Mouse (Mus musculus) heart, postnatal 36 days (tissue): Measurements from ENCODE around the gene Prss53. TPM values are rescaled to one million over a fixed set of nuclear protein-coding genes. Genes with fewer than 3 reads are reported as not detected.

Experiments
- DNase-seq, 2 experiments: peaks; one replicate each; pipeline ENCODE4 v3.0.0; 2021 to 2022
- intact Hi-C: fragments of 180-260 bp; cut with DNase I; formaldehyde crosslinking; loops from one replicate; pipeline ENCODE4 v1.15.1; 2025
- total RNA-seq, 2 experiments: library from RNA; stranded (reverse); gene quantifications; 2 replicates each; pipeline ENCODE4 v1.2.3; 2021

The Prss53 gene
- total RNA-seq, 2 experiments from 2014 or later = 0.81 to 1.1 TPM

- intact Hi-C loops = no loop called here
- no peak for DNase-seq
Measured at GRCm38 (mm10) chr7:127837473-127837872, 53.3 kb downstream of the Prss53 start.

Other genes with a start within 250 kb of the Prss53 start
- gene Bcl7c, start 182.0 kb downstream of the Prss53 start, total RNA-seq = 10 to 100 TPM; 34.6 to 35.8 TPM
- 1 to 10 TPM; 7.7 to 9.4 TPM for gene Ctf1, start 178.2 kb downstream of the Prss53 start, total RNA-seq
- not detected for gene Ctf2, start 158.8 kb downstream of the Prss53 start, total RNA-seq
- gene Fbxl19, start 146.4 kb downstream of the Prss53 start, total RNA-seq = 1 to 10 TPM; 3.2 to 3.3 TPM
- gene Orai3, start 121.2 kb downstream of the Prss53 start, total RNA-seq = 10 to 100 TPM; 22.1 to 22.6 TPM
- gene Setd1a, start 114.3 kb downstream of the Prss53 start, total RNA-seq = 10 to 100 TPM; 22.2 to 24.0 TPM
- gene Gm49388, start 105.4 kb downstream of the Prss53 start, total RNA-seq = 1 to 10 TPM; 3.3 to 3.9 TPM
- gene Hsd3b7, start 90.4 kb downstream of the Prss53 start, total RNA-seq = 10 to 100 TPM; 12.6 to 13.1 TPM
- 10 to 100 TPM; 63.2 to 72.7 TPM for gene Stx4a, start 66.7 kb downstream of the Prss53 start, total RNA-seq
- 1 to 10 TPM in 1 of 2 experiments, under 1 TPM in 1; 0.53 to 1.1 TPM for gene Stx1b, start 66.4 kb downstream of the Prss53 start, total RNA-seq
- gene Zfp646, start 14.7 kb downstream of the Prss53 start, total RNA-seq = 10 to 100 TPM; 17.2 to 19.3 TPM
- 1 to 10 TPM; 3.9 to 4.3 TPM for gene Zfp668, start 14.1 kb downstream of the Prss53 start, total RNA-seq
- not detected for gene Gm21974, start 4.5 kb upstream of the Prss53 start, total RNA-seq
- 10 to 100 TPM; 22.1 to 22.6 TPM for gene Vkorc1, start 4.6 kb upstream of the Prss53 start, total RNA-seq
- gene Bckdk, start 13.1 kb upstream of the Prss53 start, total RNA-seq = 100 to 1,000 TPM; 113 to 120 TPM
- 10 to 100 TPM; 13.8 to 16.1 TPM for gene Kat8, start 21.5 kb upstream of the Prss53 start, total RNA-seq
- gene Prss8, start 39.1 kb upstream of the Prss53 start, total RNA-seq = not detected
- 1 to 10 TPM; 7.9 to 8.1 TPM for gene Prss36, start 55.8 kb upstream of the Prss53 start, total RNA-seq
- 100 to 1,000 TPM; 154 to 216 TPM for gene Fus, start 76.5 kb upstream of the Prss53 start, total RNA-seq
- gene Pycard, start 102.9 kb upstream of the Prss53 start, total RNA-seq = 1 to 10 TPM; 7.7 to 9.8 TPM
- gene Trim72, start 113.0 kb upstream of the Prss53 start, total RNA-seq = 100 to 1,000 TPM; 286 to 346 TPM
- 1 to 10 TPM; 7.1 to 7.3 TPM for gene Itgam, start 171.7 kb upstream of the Prss53 start, total RNA-seq
- gene Gm49368, start 171.7 kb upstream of the Prss53 start, total RNA-seq = not detected
- gene Itgax, start 238.6 kb upstream of the Prss53 start, total RNA-seq = under 1 TPM; 0.11 to 0.39 TPM